Comparison of ENCODE assay signal across 23 mouse cellular contexts in genomic region chr19:31713321-31713720, GRCm38 (mm10).
"Had no signal": no experiment of that assay in that cellular context is flagged by ENCODE, and none has a peak within 500 bp of the region (broad histone marks: within the 10 kb centered on the region; RNA-seq: fewer than 3 reads in every experiment).

No protein-coding gene starts in this region.

- DNase-seq: gastrocnemius, postnatal 14 days; gastrocnemius, postnatal 36 days; heart, adult 11 months; heart, adult 2 months; heart, postnatal 14 days; heart, postnatal 4 days; kidney, adult 18-20 months; kidney, adult 8-10 months; kidney, postnatal 10 days; kidney, postnatal 25 days; layer of hippocampus, postnatal 36 days; left cerebral cortex, postnatal 4 days; liver, embryonic 13.5 days had no signal

- ATAC-seq: hindbrain, embryonic 16.5 days; inflammation-experienced regulatory T-cells, adult 6 months; intestine, embryonic 15.5 days; intestine, postnatal 0 days had no signal

- H3K27me3 ChIP-seq: heart, embryonic 13.5 days; heart, embryonic 15.5 days; hindbrain, embryonic 12.5 days; intestine, embryonic 15.5 days; limb, embryonic 13.5 days; limb, embryonic 15.5 days; liver, embryonic 13.5 days; liver, embryonic 15.5 days had no signal
